Mouse (Mus musculus): ENCODE results near the gene Rnf10.

Gene Rnf10

GRCm38 (mm10) chr5:115274771-115275170, 2.1 kb upstream of the Rnf10 start:
- DNase-seq, result no peak

DNA sequence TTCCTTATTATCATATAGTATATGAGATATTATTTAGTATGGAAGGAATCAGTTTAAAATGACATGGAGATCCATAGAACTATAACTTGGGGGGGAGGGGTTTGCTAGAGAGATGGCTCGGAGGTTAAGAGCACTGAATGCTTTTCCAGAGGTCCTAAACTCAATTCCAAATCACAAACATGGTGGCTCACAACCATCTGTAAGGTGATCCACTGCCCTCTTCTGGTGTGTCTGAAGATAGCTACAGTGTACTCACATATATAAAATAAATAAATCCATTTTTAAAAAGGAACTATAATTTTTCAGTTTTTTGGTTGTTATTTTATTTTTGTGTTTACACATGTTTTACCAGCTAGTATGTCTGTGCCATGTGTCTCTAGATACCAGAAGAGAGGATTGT, 1.7 kb upstream of the Rnf10 start:
- DNase-seq, result no peak

- DNase-seq, result no peak
These were observed 944 bp upstream of the Rnf10 start for GRCm38 (mm10) chr5:115273549-115274135.

GRCm38 (mm10) chr5:115271931-115272811, 527 bp downstream of the Rnf10 start:
- DNase-seq, result peak; percentile 38 to 46

- DNase-seq, result no peak
These were observed 2.7 kb downstream of the Rnf10 start for GRCm38 (mm10) chr5:115269969-115270368.

- DNase-seq, result no peak
These were observed 4.4 kb downstream of the Rnf10 start for GRCm38 (mm10) chr5:115268266-115268665.

DNA sequence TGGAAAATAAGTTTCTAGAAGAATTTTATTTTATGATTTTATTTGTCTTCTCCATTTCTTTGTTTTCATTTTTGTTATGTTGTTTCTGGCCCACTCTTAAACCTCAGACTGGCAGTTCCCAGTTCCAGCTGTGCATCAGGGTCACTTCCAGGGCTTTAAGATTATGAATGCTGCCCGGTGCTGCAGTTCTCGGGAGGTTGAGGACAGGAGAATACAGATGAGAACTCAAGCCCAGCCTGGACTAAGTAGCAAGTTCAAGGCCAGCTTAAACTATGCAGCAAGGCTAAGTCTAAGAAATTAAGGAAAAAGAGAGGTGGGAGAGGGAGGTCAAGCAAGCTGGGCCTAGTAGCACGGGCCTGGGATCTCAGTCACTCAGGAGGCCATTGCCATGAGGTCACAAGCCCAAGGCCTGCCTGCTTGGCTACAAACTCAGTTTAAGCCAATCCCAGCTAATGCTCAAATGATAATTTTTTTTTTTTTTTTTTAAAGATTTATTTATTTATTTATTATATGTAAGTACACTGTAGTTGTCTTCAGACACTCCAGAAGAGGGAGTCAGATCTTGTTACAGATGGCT, 5.1 kb downstream of the Rnf10 start:
- no peak for DNase-seq

GRCm38 (mm10) chr5:115266787-115267468, 5.8 kb downstream of the Rnf10 start:
- no peak for DNase-seq

DNA sequence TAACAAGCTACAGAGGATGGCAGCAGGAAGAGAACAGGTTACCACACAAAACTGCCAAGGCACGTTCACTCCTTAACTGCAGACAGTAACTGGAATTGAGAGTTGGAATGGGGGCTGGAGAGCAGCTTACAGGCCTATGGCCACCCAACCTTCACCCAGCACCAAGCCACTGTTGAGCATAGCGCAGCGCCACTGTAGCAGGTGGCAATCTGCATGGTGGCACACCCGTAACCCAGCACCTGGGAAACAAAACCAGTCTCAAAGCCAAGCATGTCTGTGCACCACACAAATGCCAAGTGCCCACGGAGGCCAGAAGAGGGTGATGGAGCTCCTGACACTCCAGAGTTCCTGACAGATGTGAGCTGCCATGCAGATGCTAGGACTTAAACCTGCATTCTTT, 6.4 kb downstream of the Rnf10 start:
- no peak for DNase-seq

- DNase-seq, result no peak
These were observed 10.0 kb downstream of the Rnf10 start for GRCm38 (mm10) chr5:115262502-115263291.

DNA sequence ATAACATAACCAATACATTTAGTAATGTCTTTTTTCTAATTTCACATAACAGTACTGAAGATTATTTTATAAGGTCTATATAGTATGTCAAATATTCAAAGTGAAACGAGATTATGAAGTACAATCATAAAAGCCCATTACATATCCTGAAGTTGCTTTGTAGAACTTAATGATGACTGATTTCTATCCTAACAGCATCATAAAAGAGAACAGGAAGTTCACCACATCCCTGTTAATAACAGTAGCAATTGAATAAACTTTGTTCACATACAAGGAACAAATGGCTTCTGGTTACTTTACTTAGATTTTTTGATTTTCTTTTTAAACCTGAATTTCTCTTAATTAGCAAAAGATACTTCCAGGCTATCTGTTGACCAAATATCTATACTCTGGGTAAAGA, 10.8 kb downstream of the Rnf10 start:
- DNase-seq, result no peak

DNA sequence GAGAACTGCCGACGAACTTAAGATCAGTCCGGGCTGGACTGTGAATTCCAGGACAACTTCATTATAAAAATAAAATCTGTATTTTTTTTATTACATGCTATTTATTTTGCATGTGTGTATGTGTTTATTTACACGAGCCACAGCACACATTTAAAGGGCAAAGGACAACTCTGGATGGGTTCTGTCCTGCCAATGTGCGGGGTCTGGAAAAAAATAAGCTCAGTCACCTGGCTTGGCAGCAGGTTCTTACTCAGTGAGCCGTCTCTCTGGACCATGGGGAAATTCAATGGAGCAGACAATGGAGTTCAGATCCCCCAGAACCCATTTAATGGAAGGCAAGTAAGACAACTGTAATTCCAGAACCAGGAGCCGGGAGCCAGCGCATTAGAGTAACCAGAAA, 11.6 kb downstream of the Rnf10 start:
- no peak for DNase-seq

DNA sequence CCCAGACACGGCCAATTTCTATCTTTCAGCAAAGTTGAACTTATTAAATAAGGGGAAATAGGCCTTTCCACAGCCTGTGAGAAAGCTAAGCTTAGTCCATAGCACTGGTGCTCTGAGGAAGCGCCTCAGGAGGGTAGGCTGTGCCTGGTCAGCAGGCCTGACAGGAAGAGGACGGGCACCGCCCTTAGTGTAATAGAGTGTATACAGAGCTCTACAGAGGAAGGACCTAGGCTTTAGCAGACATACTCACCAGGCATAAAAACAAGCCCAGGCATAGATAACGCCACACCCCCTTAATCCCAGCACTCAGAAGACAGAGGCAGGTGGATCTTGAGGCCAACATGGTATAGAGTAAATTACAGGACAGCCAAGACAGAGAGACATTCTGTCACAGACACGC, 12.3 kb downstream of the Rnf10 start:
- DNase-seq, result no peak

- no peak for DNase-seq
These were observed 15.7 kb downstream of the Rnf10 start for GRCm38 (mm10) chr5:115256909-115257546.

DNA sequence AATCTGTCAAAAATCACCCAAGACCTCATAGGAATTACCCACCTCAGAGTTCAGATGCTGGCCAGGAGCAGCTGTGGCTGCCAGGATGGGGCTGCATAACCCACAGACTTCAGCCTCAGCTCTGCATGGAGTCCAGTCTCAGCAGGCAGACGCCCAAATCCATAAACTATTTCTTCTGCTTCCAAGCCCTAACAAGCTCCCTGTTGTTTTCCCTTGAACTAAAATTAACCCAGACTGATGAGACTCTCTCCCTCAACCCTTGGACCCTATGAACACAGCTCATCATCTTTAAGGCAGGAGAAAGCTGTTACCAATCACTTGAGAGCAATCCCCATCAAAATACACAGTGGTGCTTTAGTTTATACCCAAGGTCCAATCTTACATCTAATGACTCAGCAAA, 17.2 kb downstream of the Rnf10 start:
- DNase-seq, result no peak

GRCm38 (mm10) chr5:115240191-115240590, 32.5 kb downstream of the Rnf10 start:
- no peak for DNase-seq

GRCm38 (mm10) chr5:115238729-115239195, 33.9 kb downstream of the Rnf10 start:
- DNase-seq, result no peak

DNA sequence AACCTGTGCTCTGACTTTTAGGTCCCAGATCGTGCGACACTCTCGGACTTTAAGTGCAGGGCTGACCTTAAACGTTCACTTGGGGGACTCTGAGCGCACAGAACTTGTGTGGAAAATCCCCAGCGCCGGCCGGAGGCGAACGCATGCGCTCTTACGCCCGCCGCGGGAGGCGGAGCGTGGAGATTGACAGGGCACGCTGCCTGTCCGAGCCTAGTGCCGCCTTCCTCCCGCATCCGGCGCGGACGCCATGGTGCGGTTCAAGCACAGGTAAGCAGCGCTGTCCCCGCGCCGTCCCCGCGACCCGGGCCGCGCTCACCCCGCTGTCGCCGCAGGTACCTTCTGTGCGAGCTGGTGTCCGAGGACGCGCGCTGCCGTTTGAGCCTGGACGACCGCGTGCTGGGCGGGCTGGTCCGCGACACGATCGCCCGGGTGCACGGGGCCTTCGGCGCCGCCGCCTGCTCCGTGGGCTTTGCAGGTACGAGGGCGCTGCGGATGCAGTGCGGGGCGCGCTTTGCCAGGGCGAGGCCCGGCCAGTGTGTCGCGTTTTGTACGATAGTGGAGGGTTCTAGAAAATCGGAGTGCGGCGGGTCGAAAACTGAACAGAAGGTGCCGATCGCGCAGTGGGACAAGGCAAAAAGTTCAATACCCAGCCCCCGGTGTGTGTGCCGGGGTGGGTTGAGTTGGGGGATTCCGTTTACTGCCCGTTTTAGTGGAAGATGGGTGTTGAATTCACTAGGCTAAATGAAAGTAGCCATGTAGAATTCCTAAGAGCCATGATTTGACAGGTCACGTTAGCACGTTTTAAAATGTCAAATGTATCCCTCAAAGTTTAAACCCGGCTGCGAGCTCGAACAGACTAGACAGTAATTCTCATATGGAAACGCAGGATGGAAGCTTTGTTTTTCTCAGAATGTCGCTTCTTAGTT, 34.6 kb downstream of the Rnf10 start:
- DNase-seq, result peak; percentile 92 to 93

DNA sequence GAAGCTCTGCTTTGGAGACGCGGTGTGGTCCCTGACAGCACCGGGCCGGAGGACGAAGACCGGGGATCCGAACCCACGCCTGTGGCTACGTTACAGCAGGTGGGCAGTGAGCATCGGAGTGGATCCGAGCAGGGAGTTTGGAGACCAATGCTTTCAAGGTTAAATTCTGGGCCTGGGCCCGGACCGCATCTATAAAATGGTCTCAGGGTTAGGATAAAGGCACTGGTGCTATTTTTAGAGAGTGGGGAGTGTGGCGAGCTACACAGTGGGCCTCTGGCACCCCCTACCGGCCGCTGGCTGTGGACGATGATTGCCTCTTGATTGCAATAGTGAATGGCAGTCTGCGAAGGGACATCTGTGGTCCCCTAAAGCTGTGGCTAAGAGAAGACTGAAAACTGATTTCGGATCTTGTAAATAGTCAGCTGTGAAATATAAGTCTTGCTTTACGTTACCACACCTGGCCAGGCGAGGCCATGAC, 36.9 kb downstream of the Rnf10 start, which contains the start of gene Pop5:
TSS of gene Pop5 (plus strand) at position 51 of the 478 bp plus-strand sequence.
- DNase-seq, result peak; percentile 94 to 95

GRCm38 (mm10) chr5:115235323-115235771, 37.4 kb downstream of the Rnf10 start:
- peak; percentile 51 to 55 for DNase-seq

Data from B cell, adult 2 months (primary cell).